Mouse (Mus musculus): ENCODE results near the gene 1110002E22Rik.

1110002E22Rik gene

GRCm38 (mm10) chr3:138106887-138107286 lies 42.0 kb downstream of the 1110002E22Rik start:
- ATAC-seq (ENCODE audit: low TSS enrichment), result no peak

GRCm38 (mm10) chr3:138110910-138111782 lies 46.3 kb downstream of the 1110002E22Rik start:
- no peak for ATAC-seq (ENCODE audit: low TSS enrichment)

GRCm38 (mm10) chr3:138114106-138114505 lies 49.3 kb downstream of the 1110002E22Rik start:
- ATAC-seq (ENCODE audit: low TSS enrichment), result no peak

- no peak for ATAC-seq (ENCODE audit: low TSS enrichment)
Measured at GRCm38 (mm10) chr3:138116871-138117270, 52.0 kb downstream of the 1110002E22Rik start.

- 0 out of 2 replicates have a peak, but pooled peaks have one; percentile 23 for ATAC-seq (ENCODE audit: low TSS enrichment)
Measured at GRCm38 (mm10) chr3:138118392-138118791, 53.5 kb downstream of the 1110002E22Rik start.

GRCm38 (mm10) chr3:138118831-138119230 lies 54.0 kb downstream of the 1110002E22Rik start:
- peak; percentile 79 for ATAC-seq (ENCODE audit: low TSS enrichment)

- ATAC-seq (ENCODE audit: low TSS enrichment), result 0 out of 2 replicates have a peak, but pooled peaks have one; percentile 11
Measured at GRCm38 (mm10) chr3:138119444-138120105, 54.7 kb downstream of the 1110002E22Rik start.

- ATAC-seq (ENCODE audit: low TSS enrichment), result no peak
Measured at GRCm38 (mm10) chr3:138121461-138121860, 56.6 kb downstream of the 1110002E22Rik start.

GRCm38 (mm10) chr3:138123842-138124241 lies 59.0 kb downstream of the 1110002E22Rik start:
- no peak for ATAC-seq (ENCODE audit: low TSS enrichment)

- no peak for ATAC-seq (ENCODE audit: low TSS enrichment)
Measured at GRCm38 (mm10) chr3:138129110-138129509, 64.3 kb downstream of the 1110002E22Rik start.

GRCm38 (mm10) chr3:138130692-138131091 lies 65.8 kb downstream of the 1110002E22Rik start:
- no peak for ATAC-seq (ENCODE audit: low TSS enrichment)
